Mouse (Mus musculus): ENCODE data around the gene Dkk2. TPM values are rescaled to one million over a fixed set of nuclear protein-coding genes. Genes with fewer than 3 reads are reported as not detected.

The Dkk2 gene
- polyA plus RNA-seq, 1 experiment, result 0.57 TPM

GRCm38 (mm10) chr3:132063966-132064365, 21.1 kb upstream of the Dkk2 start:
- Histone ChIP-seq H3K27ac (ENCODE audit: insufficient read depth, low read depth, low read length) (no peak overlapping the region), H3K27me3 (ENCODE audit: control insufficient read depth, insufficient read depth, low read length) (no peaks in the 10 kb centered on the region), H3K36me3 (ENCODE audit: control insufficient read depth, insufficient read depth, low read length) (no peaks in the 10 kb centered on the region), H3K4me3 (ENCODE audit: low read depth, low read length) (no peak overlapping the region), H3K4me1 (ENCODE audit: control insufficient read depth, insufficient read depth, insufficient read length, low read length) (no peaks in the 10 kb centered on the region)
- no peak for TF ChIP-seq CTCF (IDR thresholded peaks at IDR 0.05; ENCODE audit: extremely low read depth, insufficient read length, insufficient replicate concordance, low read depth, low read length)
- TF ChIP-seq POLR2A (IDR thresholded peaks at IDR 0.05; ENCODE audit: low read depth, low read length), result no peak
- WGBS, result 21% methylated on average over 4 of the region's 4 CpGs

- Histone ChIP-seq H3K4me1 (ENCODE audit: control insufficient read depth, insufficient read depth, insufficient read length, low read length) (no peaks in the 10 kb centered on the region), H3K27me3 (ENCODE audit: control insufficient read depth, insufficient read depth, low read length) (no peaks in the 10 kb centered on the region), H3K27ac (ENCODE audit: insufficient read depth, low read depth, low read length) (no peak overlapping the region), H3K4me3 (ENCODE audit: low read depth, low read length) (no peak overlapping the region), H3K36me3 (ENCODE audit: control insufficient read depth, insufficient read depth, low read length) (no peaks in the 10 kb centered on the region)
- WGBS, result 69% methylated on average over 1 of the region's 1 CpGs
- TF ChIP-seq POLR2A (IDR thresholded peaks at IDR 0.05; ENCODE audit: low read depth, low read length) (no peak), CTCF (IDR thresholded peaks at IDR 0.05; ENCODE audit: extremely low read depth, insufficient read length, insufficient replicate concordance, low read depth, low read length) (no peak)
Measured at GRCm38 (mm10) chr3:132064920-132065319, 20.2 kb upstream of the Dkk2 start.

- Histone ChIP-seq H3K4me1 (ENCODE audit: control insufficient read depth, insufficient read depth, insufficient read length, low read length) (no peaks in the 10 kb centered on the region), H3K27me3 (ENCODE audit: control insufficient read depth, insufficient read depth, low read length) (no peaks in the 10 kb centered on the region), H3K36me3 (ENCODE audit: control insufficient read depth, insufficient read depth, low read length) (no peaks in the 10 kb centered on the region), H3K4me3 (ENCODE audit: low read depth, low read length) (no peak overlapping the region), H3K27ac (ENCODE audit: insufficient read depth, low read depth, low read length) (no peak overlapping the region)
- TF ChIP-seq POLR2A (IDR thresholded peaks at IDR 0.05; ENCODE audit: low read depth, low read length) (no peak), CTCF (IDR thresholded peaks at IDR 0.05; ENCODE audit: extremely low read depth, insufficient read length, insufficient replicate concordance, low read depth, low read length) (no peak)
- 51% methylated on average over 2 of the region's 2 CpGs for WGBS
Measured at GRCm38 (mm10) chr3:132070949-132071348, 14.1 kb upstream of the Dkk2 start.

GRCm38 (mm10) chr3:132084018-132084417, 1.1 kb upstream of the Dkk2 start:
- no peaks in the 10 kb centered on the region for H3K36me3 ChIP-seq (ENCODE audit: control insufficient read depth, insufficient read depth, low read length)
- no peak overlapping the region for H3K27ac ChIP-seq (ENCODE audit: insufficient read depth, low read depth, low read length)
- TF ChIP-seq CTCF (IDR thresholded peaks at IDR 0.05; ENCODE audit: extremely low read depth, insufficient read length, insufficient replicate concordance, low read depth, low read length) (no peak; the same call in 1 of the 2 replicates), POLR2A (IDR thresholded peaks at IDR 0.05; ENCODE audit: low read depth, low read length) (no peak)
- 7% methylated on average over 13 of the region's 13 CpGs for WGBS
- H3K27me3 ChIP-seq (ENCODE audit: control insufficient read depth, insufficient read depth, low read length), result no peaks in the 10 kb centered on the region; the same call in 1 of the 2 replicates
- peaks cover 3% of the 10 kb centered on the region for H3K4me1 ChIP-seq (ENCODE audit: control insufficient read depth, insufficient read depth, insufficient read length, low read length)
- no peak overlapping the region for H3K4me3 ChIP-seq (ENCODE audit: low read depth, low read length)

- Histone ChIP-seq H3K4me1 (ENCODE audit: control insufficient read depth, insufficient read depth, insufficient read length, low read length) (peaks cover 3% of the 10 kb centered on the region), H3K27ac (ENCODE audit: insufficient read depth, low read depth, low read length) (no peak overlapping the region), H3K36me3 (ENCODE audit: control insufficient read depth, insufficient read depth, low read length) (no peaks in the 10 kb centered on the region), H3K4me3 (ENCODE audit: low read depth, low read length) (no peak overlapping the region), H3K27me3 (ENCODE audit: control insufficient read depth, insufficient read depth, low read length) (no peaks in the 10 kb centered on the region; the same call in 1 of the 2 replicates)
- WGBS, result 8% methylated on average over 8 of the region's 8 CpGs
- TF ChIP-seq POLR2A (IDR thresholded peaks at IDR 0.05; ENCODE audit: low read depth, low read length), result no peak
- no peak for TF ChIP-seq CTCF (IDR thresholded peaks at IDR 0.05; ENCODE audit: extremely low read depth, insufficient read length, insufficient replicate concordance, low read depth, low read length)
Measured at GRCm38 (mm10) chr3:132084680-132085079, 412 bp upstream of the Dkk2 start.

- Histone ChIP-seq H3K27me3 (ENCODE audit: control insufficient read depth, insufficient read depth, low read length) (no peaks in the 10 kb centered on the region; the same call in 1 of the 2 replicates), H3K4me3 (ENCODE audit: low read depth, low read length) (peak overlapping the region; percentile 36), H3K27ac (ENCODE audit: insufficient read depth, low read depth, low read length) (no peak overlapping the region), H3K4me1 (ENCODE audit: control insufficient read depth, insufficient read depth, insufficient read length, low read length) (peaks cover 3% of the 10 kb centered on the region), H3K36me3 (ENCODE audit: control insufficient read depth, insufficient read depth, low read length) (no peaks in the 10 kb centered on the region)
- TF ChIP-seq CTCF (IDR thresholded peaks at IDR 0.05; ENCODE audit: extremely low read depth, insufficient read length, insufficient replicate concordance, low read depth, low read length) (no peak), POLR2A (IDR thresholded peaks at IDR 0.05; ENCODE audit: low read depth, low read length) (no peak)
- WGBS, result 2% methylated on average over 23 of the region's 23 CpGs
Measured at GRCm38 (mm10) chr3:132085823-132086350, 795 bp downstream of the Dkk2 start.

- H3K27ac ChIP-seq (ENCODE audit: insufficient read depth, low read depth, low read length), result no peak overlapping the region
- TF ChIP-seq POLR2A (IDR thresholded peaks at IDR 0.05; ENCODE audit: low read depth, low read length) (no peak), CTCF (IDR thresholded peaks at IDR 0.05; ENCODE audit: extremely low read depth, insufficient read length, insufficient replicate concordance, low read depth, low read length) (no peak)
- H3K27me3 ChIP-seq (ENCODE audit: control insufficient read depth, insufficient read depth, low read length), result no peaks in the 10 kb centered on the region; the same call in 1 of the 2 replicates
- 28% methylated on average over 5 of the region's 5 CpGs for WGBS
- H3K4me1 ChIP-seq (ENCODE audit: control insufficient read depth, insufficient read depth, insufficient read length, low read length), result peaks cover 3% of the 10 kb centered on the region
- no peaks in the 10 kb centered on the region for H3K36me3 ChIP-seq (ENCODE audit: control insufficient read depth, insufficient read depth, low read length)
- peak overlapping the region; percentile 36; the same call in 1 of the 2 replicates for H3K4me3 ChIP-seq (ENCODE audit: low read depth, low read length)
Measured at GRCm38 (mm10) chr3:132086461-132086860, 1.4 kb downstream of the Dkk2 start.

Measured in small intestine, adult 2 months (tissue).